Mouse (Mus musculus): Measurements from ENCODE around the gene Acss3. TPM values are rescaled to one million over a fixed set of nuclear protein-coding genes. Genes with fewer than 3 reads are reported as not detected.

The Acss3 gene
- polyA plus RNA-seq, 1 experiment from 2014 or later, result 1.9 TPM

- WGBS (ENCODE audit: insufficient replicate concordance), result 23% methylated on average over 2 of the region's 2 CpGs
- ATAC-seq, result no peak
Observed at GRCm38 (mm10) chr10:106913032-106913431, 210.4 kb downstream of the Acss3 start.

GRCm38 (mm10) chr10:106910108-106910507 lies 213.4 kb downstream of the Acss3 start:
- TF ChIP-seq CTCF (IDR thresholded peaks at IDR 0.05; ENCODE audit: low read depth) (no peak), EP300 (IDR thresholded peaks at IDR 0.05; ENCODE audit: low read depth) (no peak)
- H3K9me3 ChIP-seq (ENCODE audit: low read length), result no peaks in the 10 kb centered on the region
- no peak overlapping the region for H3K4me3 ChIP-seq (ENCODE audit: low read depth, low read length)
- H3K4me2 ChIP-seq (ENCODE audit: low read depth, low read length), result no peak overlapping the region
- DNase-seq (no peak), ATAC-seq (no peak)
- H3K4me1 ChIP-seq (ENCODE audit: insufficient read depth), result no peaks in the 10 kb centered on the region
- WGBS (ENCODE audit: insufficient replicate concordance), result 71% methylated on average over 3 of the region's 3 CpGs
- no peak overlapping the region for H3K27ac ChIP-seq (ENCODE audit: low read depth)
- no peaks in the 10 kb centered on the region for H3K36me3 ChIP-seq (replicated peaks; ENCODE audit: insufficient read depth, low read length)
- no peak overlapping the region for H3K9ac ChIP-seq (replicated peaks)
- H3K27me3 ChIP-seq (ENCODE audit: insufficient read depth, low read length), result no peaks in the 10 kb centered on the region

More at GRCm38 (mm10) chr10:106913032-106913431, 210.4 kb downstream of the Acss3 start:
- Histone ChIP-seq H3K9ac (replicated peaks) (no peak overlapping the region), H3K4me2 (ENCODE audit: low read depth, low read length) (no peak overlapping the region), H3K9me3 (ENCODE audit: low read length) (no peaks in the 10 kb centered on the region), H3K36me3 (replicated peaks; ENCODE audit: insufficient read depth, low read length) (no peaks in the 10 kb centered on the region), H3K27ac (ENCODE audit: low read depth) (no peak overlapping the region), H3K4me1 (ENCODE audit: insufficient read depth) (no peaks in the 10 kb centered on the region), H3K27me3 (ENCODE audit: insufficient read depth, low read length) (no peaks in the 10 kb centered on the region), H3K4me3 (ENCODE audit: low read depth, low read length) (no peak overlapping the region)
- DNase-seq, result no peak
- TF ChIP-seq EP300 (IDR thresholded peaks at IDR 0.05; ENCODE audit: low read depth), result no peak
- peak; percentile 24 for TF ChIP-seq CTCF (IDR thresholded peaks at IDR 0.05; ENCODE audit: low read depth)

- no peak for ATAC-seq
Observed at GRCm38 (mm10) chr10:106896351-106896750, 227.1 kb downstream of the Acss3 start.

More at GRCm38 (mm10) chr10:106896351-106896750, 227.1 kb downstream of the Acss3 start:
- Histone ChIP-seq H3K9ac (replicated peaks) (no peak overlapping the region), H3K4me2 (ENCODE audit: low read depth, low read length) (no peak overlapping the region), H3K36me3 (replicated peaks; ENCODE audit: insufficient read depth, low read length) (no peaks in the 10 kb centered on the region), H3K27ac (ENCODE audit: low read depth) (no peak overlapping the region), H3K4me1 (ENCODE audit: insufficient read depth) (no peaks in the 10 kb centered on the region), H3K27me3 (ENCODE audit: insufficient read depth, low read length) (no peaks in the 10 kb centered on the region), H3K4me3 (ENCODE audit: low read depth, low read length) (no peak overlapping the region), H3K9me3 (ENCODE audit: low read length) (no peaks in the 10 kb centered on the region)
- no peak for DNase-seq
- WGBS (ENCODE audit: insufficient replicate concordance), result 68% methylated on average over 13 of the region's 13 CpGs
- no peak for TF ChIP-seq EP300 (IDR thresholded peaks at IDR 0.05; ENCODE audit: low read depth)
- TF ChIP-seq CTCF (IDR thresholded peaks at IDR 0.05; ENCODE audit: low read depth), result no peak

Other genes starting within 250 kb of the Acss3 start
- 1.4 and 1.5 TPM in 2 replicates for gene Lin7a, start 148.0 kb upstream of the Acss3 start, polyA plus RNA-seq (2015; fragmentation: Nextera tagmentation; extraction: Ambion mirVana)

Measured in liver, postnatal 0 days (tissue).